Mouse (Mus musculus) olfactory bulb, adult 2 months (tissue): ENCODE results near the gene Itpkb. TPM values are rescaled to one million over a fixed set of nuclear protein-coding genes. Genes with fewer than 3 reads are reported as not detected.

Experiments
- H3K27ac ChIP-seq: fragments of 200-500 bp; 2 replicates; pipeline ENCODE4 v1.5.1; 2012; ENCODE audit warnings: low read depth, low read length; ENCODE audit not compliant: insufficient read depth
- H3K4me1 ChIP-seq: fragments of 200-500 bp; 2 replicates; pipeline ENCODE4 v1.6.1; 2012; ENCODE audit warnings: low read length; ENCODE audit not compliant: control insufficient read depth, insufficient read depth
- H3K4me3 ChIP-seq: fragments of 200-500 bp; 2 replicates; pipeline ENCODE4 v1.5.1; 2012; ENCODE audit warnings: mild to moderate bottlenecking, low read depth, low read length, moderate library complexity; ENCODE audit not compliant: insufficient read depth
- CTCF ChIP-seq: fragments of 200-500 bp; IDR thresholded peaks from 2 replicates; pipeline ENCODE4 v1.5.1; 2012; ENCODE audit warnings: low read depth, mild to moderate bottlenecking, low read length, moderate library complexity; ENCODE audit not compliant: insufficient read depth
- POLR2A ChIP-seq: fragments of 200-500 bp; IDR thresholded peaks from 2 replicates; pipeline ENCODE4 v1.6.1; 2012; ENCODE audit warnings: mild to moderate bottlenecking, low read depth, low read length, moderate library complexity; ENCODE audit not compliant: insufficient read depth
- WGBS: fragments of 180-500 bp; shearing (Covaris S2); methylation state at CpG from one replicate; pipeline ENCODE4 v1.1.7; 2018; 5-methylcytosine and 5-hydroxymethylcytosine counted together
- polyA plus RNA-seq: library from polyadenylated mRNA; stranded (reverse); fragments of >200 nt; gene quantifications from 2 replicates; pipeline ENCODE4 v1.2.4, GENCODE M21; 2012; ENCODE audit warnings: low replicate concordance; ENCODE audit not compliant: missing spikeins, insufficient read depth, insufficient read length

The Itpkb gene
- polyA plus RNA-seq, 1 experiment = 86.9 TPM

DNA sequence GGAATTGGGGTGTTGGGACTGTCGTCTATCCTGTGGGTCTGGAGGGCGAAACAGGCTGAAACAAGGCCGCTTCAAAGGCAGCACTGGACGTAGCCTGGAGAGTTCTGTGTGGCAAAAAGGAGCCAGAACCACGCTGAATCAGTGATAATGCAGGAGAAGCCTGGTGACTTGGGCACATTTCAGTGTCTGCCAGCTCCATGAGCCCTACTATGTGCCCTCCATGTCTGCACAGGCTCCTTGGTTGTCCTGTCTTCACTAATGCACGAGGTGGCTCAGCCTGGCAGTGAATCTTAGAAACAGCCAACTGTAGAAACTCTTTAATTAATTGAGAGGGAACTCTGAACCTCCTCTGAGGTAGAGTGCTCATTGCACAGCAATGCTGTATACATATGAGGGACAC is 96.1 kb downstream of the Itpkb start:
- peaks cover 31% of the 10 kb centered on the region for H3K4me1 ChIP-seq
- H3K27ac ChIP-seq = no peak overlapping the region
- TF ChIP-seq POLR2A (no peak), CTCF (no peak)
- 90% methylated on average over 6 of the region's 6 CpGs for WGBS
- H3K4me3 ChIP-seq = no peak overlapping the region

DNA sequence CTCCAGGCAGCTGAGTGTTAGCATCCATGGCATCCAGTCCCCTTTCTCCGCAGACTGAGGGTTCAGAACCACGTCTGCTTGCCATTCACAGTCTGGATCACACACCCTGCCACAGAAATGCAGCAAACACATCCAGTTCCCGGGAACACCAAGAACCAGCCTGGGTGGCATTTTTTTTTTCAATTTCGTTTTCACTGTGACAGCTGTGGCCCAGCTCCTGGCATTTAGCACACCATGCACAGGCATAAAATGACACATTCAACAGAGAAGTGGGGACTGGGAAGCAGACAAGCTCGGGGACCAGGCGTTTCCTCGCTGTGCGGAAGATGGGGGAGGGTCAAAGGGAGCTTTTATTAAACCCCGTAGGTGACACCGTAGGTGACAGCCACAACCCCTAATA is 97.4 kb downstream of the Itpkb start:
- H3K4me3 ChIP-seq = no peak overlapping the region
- TF ChIP-seq POLR2A (no peak), CTCF (no peak)
- 59% methylated on average over 10 of the region's 10 CpGs for WGBS
- H3K4me1 ChIP-seq = peaks cover 23% of the 10 kb centered on the region
- H3K27ac ChIP-seq = no peak overlapping the region

DNA sequence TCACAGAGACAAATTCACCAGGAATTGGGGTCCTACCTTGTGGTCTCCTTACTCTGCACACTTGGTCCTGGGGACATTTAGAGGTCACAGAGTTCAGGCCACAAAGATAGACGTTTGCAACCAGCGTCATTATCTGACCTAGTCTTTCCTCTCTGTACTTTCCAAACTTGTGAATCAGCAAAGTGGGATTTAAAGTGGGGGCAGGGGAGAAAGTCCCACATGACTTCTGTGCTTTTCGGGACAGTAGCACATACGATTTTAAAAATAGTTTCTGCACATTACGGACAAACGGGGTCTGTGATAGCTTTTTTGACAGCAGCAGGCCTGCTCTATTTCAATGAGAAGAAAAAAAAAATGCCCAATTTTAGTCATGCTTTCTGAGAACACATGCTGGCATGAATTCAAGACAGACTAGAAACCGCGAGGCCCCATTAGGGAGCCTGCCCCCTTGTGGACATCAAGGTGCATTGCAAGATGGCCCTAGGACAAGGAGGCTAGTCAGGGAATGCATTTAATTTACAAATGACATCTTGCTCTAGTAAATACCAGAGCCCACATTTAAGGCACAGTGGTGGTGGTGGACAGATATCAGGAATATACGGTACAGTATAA is 97.9 kb downstream of the Itpkb start:
- Histone ChIP-seq H3K27ac (no peak overlapping the region), H3K4me1 (peaks cover 21% of the 10 kb centered on the region), H3K4me3 (no peak overlapping the region)
- TF ChIP-seq CTCF (0 out of 2 replicates have a peak, but pooled peaks have one; percentile 26), POLR2A (no peak)
- 19% methylated on average over 9 of the region's 9 CpGs for WGBS

DNA sequence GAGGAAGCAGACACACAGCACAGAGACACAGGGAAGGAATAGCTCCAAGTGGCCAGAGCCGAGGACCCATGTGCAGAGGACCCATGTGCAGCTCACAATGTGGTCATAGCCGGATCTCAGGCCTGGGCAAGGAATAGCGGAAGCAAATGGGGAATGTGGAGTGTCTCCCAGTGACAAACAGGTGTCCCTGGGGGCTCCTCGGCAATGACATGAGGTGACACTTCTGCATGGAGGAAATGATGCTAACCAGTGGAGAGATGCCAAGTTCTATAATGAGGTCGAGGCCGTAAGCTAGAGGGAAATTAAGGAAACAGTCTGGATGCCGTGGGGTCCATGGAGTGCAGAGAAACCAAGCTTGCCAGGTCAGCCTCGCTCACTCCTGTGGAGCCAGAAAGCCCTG is 98.6 kb downstream of the Itpkb start:
- 82% methylated on average over 8 of the region's 8 CpGs for WGBS
- Histone ChIP-seq H3K4me3 (no peak overlapping the region), H3K27ac (no peak overlapping the region), H3K4me1 (peaks cover 20% of the 10 kb centered on the region)
- no peak for TF ChIP-seq CTCF
- TF ChIP-seq POLR2A = no peak

DNA sequence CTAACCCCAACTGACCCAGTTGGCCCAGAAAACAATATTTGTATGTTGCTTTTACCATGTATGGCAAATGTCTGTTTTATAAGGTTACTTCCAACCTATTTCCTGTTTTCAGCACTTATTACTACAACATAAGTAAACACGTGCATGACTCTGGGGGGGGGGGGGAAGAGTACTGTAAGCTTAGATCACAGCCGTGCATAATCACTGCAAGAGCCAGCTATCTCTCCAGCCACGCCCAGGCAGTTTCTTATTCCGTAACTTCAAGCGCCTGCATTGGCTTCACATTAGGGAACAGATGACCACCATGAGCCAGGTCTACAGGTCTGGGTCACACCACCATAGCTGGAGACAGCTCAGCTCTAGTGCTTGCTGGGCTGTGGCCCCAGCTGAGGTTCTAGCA is 99.5 kb downstream of the Itpkb start:
- no peak overlapping the region for H3K4me3 ChIP-seq
- H3K27ac ChIP-seq = no peak overlapping the region
- TF ChIP-seq CTCF (no peak), POLR2A (no peak)
- peaks cover 17% of the 10 kb centered on the region for H3K4me1 ChIP-seq
- WGBS = 78% methylated on average over 5 of the region's 5 CpGs

DNA sequence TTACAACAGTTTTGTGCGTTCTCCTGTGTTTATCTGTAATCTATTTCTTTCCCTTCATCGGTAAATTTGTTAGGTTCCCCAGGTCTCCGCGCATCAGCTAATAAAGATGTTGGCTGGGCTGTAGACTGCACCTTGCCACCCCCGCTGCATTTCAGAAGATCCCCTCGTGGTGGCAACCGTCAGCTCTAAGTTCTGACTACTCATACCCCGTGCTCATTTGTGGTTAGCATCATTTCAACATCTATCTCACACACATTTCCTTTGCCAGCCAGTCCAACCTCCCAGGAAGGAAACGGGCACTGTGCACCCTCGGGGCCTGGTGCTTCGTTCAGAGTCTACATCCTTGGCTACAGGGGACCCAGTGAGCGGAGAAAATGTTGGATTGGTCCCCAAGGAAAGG is 101.5 kb downstream of the Itpkb start:
- WGBS = 69% methylated on average over 12 of the region's 12 CpGs
- TF ChIP-seq POLR2A (no peak), CTCF (no peak)
- no peak overlapping the region for H3K27ac ChIP-seq
- peaks cover 19% of the 10 kb centered on the region for H3K4me1 ChIP-seq
- H3K4me3 ChIP-seq = no peak overlapping the region

DNA sequence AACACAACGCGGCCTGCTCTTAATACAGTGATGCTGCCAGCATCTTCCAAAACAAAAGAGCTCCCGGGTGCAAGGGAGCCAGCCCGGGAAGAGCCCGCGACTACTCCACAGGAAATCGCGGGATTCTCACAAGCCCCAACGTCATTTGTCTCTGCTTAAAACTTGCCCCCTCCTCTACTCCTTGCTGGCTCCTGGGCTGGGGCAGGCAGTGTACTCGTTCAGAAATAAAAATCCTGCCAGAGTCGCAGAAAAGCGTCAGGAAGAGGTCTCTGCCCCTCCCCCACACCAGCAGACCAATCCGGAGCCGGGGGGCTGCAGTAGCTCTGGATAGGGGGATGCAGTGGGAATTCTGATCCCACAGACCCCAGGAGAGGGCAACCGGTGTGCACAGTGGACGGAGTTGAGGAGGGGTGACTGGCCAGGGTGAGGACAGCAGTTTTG is 102.8 kb downstream of the Itpkb start:
- H3K27ac ChIP-seq = no peak overlapping the region
- TF ChIP-seq POLR2A (no peak), CTCF (no peak)

DNA sequence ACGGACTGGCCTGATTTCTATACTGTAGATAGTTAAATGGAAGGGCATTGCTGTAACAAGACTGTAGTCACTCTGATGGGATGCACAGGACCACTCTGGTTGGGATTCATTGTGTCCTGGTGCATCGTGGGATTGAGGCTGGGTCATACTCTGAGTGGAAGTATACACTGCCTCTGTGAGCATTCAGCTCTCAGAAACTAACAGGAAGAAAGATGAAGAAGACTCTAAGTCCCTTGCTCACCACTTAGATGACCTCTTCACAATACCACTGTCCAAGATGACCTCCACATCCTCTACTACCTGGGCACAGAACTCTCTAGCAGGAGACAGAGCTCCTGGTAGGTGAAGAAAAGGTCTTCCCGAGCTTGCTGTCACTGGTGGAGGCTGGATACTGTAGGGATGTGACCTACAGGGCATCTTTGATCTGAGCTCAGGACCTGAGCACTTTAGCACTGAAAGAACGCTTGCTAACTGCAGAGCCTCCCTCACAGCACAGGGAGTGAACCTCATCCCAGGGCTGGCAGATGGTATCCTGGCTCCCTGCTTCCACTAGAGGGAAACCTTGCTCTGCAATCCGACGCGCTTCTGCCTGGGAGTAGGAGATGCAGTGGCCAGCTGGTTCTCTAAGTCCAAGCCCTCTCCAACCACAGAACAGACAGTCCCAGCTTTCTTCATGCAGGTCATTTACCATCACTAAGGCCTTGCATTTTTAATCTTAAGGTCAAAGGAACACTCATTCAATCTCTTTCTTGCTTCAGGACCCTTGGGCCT is 103.7 kb downstream of the Itpkb start:
- Histone ChIP-seq H3K4me1 (peaks cover 15% of the 10 kb centered on the region), H3K27ac (no peak overlapping the region), H3K4me3 (no peak overlapping the region)
- TF ChIP-seq POLR2A = no peak
- TF ChIP-seq CTCF = peak; percentile 97
- WGBS = 17% methylated on average over 7 of the region's 7 CpGs

More for the DNA sequence above, 102.8 kb downstream of the Itpkb start:
- WGBS = 3% methylated on average over 16 of the region's 16 CpGs
- Histone ChIP-seq H3K4me3 (peak overlapping the region; percentile 30), H3K4me1 (peaks cover 15% of the 10 kb centered on the region)

DNA sequence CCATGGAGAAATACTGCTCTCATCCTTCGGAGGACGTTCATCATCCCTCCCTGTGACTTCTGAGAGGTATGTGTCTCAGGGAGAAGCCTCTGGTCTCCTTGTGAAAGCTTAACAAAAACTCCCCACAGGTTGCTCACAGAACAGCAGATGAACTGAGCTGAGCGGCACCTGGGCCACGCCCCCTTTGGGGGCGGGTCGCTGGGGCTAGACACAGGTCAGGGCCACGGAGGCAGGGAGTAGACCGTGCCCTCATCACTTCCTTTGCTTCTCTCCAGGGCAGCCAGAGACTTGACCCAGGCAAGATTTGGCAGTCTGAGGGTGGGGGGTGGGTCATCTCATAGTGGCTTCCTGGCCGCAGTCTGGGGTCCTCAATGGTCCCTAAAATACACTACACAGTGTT is 104.6 kb downstream of the Itpkb start:
- peaks cover 15% of the 10 kb centered on the region for H3K4me1 ChIP-seq
- TF ChIP-seq CTCF (no peak), POLR2A (no peak)
- H3K27ac ChIP-seq = no peak overlapping the region
- no peak overlapping the region for H3K4me3 ChIP-seq
- WGBS = 19% methylated on average over 9 of the region's 9 CpGs
